Mouse (Mus musculus) urinary bladder, postnatal 14 days (tissue): Measurements from ENCODE around the gene Polg2.
"Not testable (repeated sequence)": the region's sequence is repeated elsewhere in the genome, so short reads cannot be mapped to it uniquely, and the experiment has no call there.

Source experiments
- DNase-seq: peaks from one replicate; pipeline ENCODE4 v3.0.0; 2021; ENCODE audit warnings: low spot score

Polg2 gene

GRCm38 (mm10) chr11:106762139-106762799 lies 17.1 kb downstream of the Polg2 start:
- no peak for DNase-seq

GRCm38 (mm10) chr11:106760511-106760910 lies 18.8 kb downstream of the Polg2 start:
- DNase-seq = no peak

- DNase-seq = no peak
Measured at GRCm38 (mm10) chr11:106759028-106759427, 20.3 kb downstream of the Polg2 start.

GRCm38 (mm10) chr11:106755583-106755982 lies 23.8 kb downstream of the Polg2 start:
- no peak for DNase-seq

GRCm38 (mm10) chr11:106753314-106753713 lies 26.0 kb downstream of the Polg2 start:
- DNase-seq = no peak

- DNase-seq = no peak
Measured at GRCm38 (mm10) chr11:106752103-106752502, 27.2 kb downstream of the Polg2 start.

GRCm38 (mm10) chr11:106751039-106752018 lies 28.0 kb downstream of the Polg2 start, which contains the start of gene Milr1:
Gene Milr1 (plus strand): TSS chr11:106751226.
- no peak for DNase-seq

GRCm38 (mm10) chr11:106750121-106750751 lies 29.1 kb downstream of the Polg2 start, which contains the start of gene Pecam1:
Gene Pecam1 (minus strand): TSS chr11:106750628.
- no peak for DNase-seq

GRCm38 (mm10) chr11:106749557-106750120 lies 29.7 kb downstream of the Polg2 start:
- not testable (repeated sequence) for DNase-seq

GRCm38 (mm10) chr11:106744949-106745348 lies 34.4 kb downstream of the Polg2 start:
- DNase-seq = no peak

- DNase-seq = no peak
Measured at GRCm38 (mm10) chr11:106742388-106742841, 36.9 kb downstream of the Polg2 start.

GRCm38 (mm10) chr11:106741826-106742225 lies 37.5 kb downstream of the Polg2 start:
- DNase-seq = no peak

- no peak for DNase-seq
Measured at GRCm38 (mm10) chr11:106741232-106741631, 38.1 kb downstream of the Polg2 start.

- DNase-seq = not testable (repeated sequence)
Measured at GRCm38 (mm10) chr11:106740724-106741123, 38.6 kb downstream of the Polg2 start.

GRCm38 (mm10) chr11:106739116-106739515 lies 40.2 kb downstream of the Polg2 start:
- DNase-seq = no peak

GRCm38 (mm10) chr11:106737178-106737621 lies 42.1 kb downstream of the Polg2 start:
- DNase-seq = no peak

GRCm38 (mm10) chr11:106736614-106737013 lies 42.7 kb downstream of the Polg2 start:
- no peak for DNase-seq

- DNase-seq = no peak
Measured at GRCm38 (mm10) chr11:106730714-106731113, 48.6 kb downstream of the Polg2 start.

- DNase-seq = no peak
Measured at GRCm38 (mm10) chr11:106729656-106730055, 49.7 kb downstream of the Polg2 start.

GRCm38 (mm10) chr11:106728402-106729366 lies 50.7 kb downstream of the Polg2 start:
- DNase-seq = no peak

- no peak for DNase-seq
Measured at GRCm38 (mm10) chr11:106727967-106728366, 51.4 kb downstream of the Polg2 start.
